Mouse (Mus musculus): ENCODE measurements around the gene Pou5f1. TPM values are rescaled to one million over a fixed set of nuclear protein-coding genes. Genes with fewer than 3 reads are reported as not detected.
A peak's percentile ranks its signal among the peaks of the same experiment; 100 is the strongest.

The Pou5f1 gene
- total RNA-seq, 2 experiments from 2014 or later: not detected

DNA sequence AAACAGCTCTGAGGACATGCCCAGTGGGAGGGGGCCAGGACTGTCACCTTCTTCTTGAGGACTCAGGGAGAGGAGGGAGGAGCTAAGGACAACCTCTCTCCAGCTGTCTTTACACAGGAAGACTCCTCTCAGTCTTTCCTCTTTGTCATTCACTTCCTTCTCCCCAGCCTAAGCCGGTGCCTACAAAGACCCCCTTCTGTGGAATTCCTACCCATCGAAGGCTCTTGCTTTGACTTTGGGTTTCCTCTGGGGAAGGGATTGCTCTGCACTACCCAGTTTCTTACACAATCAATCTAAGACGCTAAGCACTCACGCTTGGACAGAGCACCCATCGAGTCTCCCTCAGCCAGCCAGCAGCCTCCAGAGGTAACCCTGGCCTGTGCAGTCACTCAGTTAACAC lies 42.8 kb downstream of the Pou5f1 start:
- DNase-seq: no peak
- intact Hi-C loops (cut with DNase I): no loop called here

- intact Hi-C loops (cut with DNase I): no loop called here
These were observed 43.8 kb downstream of the Pou5f1 start for GRCm38 (mm10) chr17:35549437-35550142.

DNA sequence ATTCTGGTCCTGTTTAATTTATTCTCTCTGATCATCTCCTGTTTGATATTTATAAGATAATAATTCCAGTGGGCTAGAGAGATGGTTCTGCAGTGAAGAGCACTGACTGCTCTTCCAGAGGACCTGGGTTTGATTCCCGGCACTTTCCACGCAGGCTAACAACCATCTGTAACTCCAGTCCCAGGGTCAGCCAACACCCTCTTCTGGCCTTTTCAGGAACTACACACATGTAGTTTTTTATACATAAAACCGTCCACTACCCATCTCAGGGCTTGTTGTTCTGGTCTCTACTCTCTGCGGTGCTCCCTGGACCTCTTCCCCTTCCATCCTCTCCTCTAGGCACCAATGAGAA lies 44.3 kb downstream of the Pou5f1 start:
- intact Hi-C loops (cut with DNase I): no loop called here

More at GRCm38 (mm10) chr17:35549437-35550142, 43.8 kb downstream of the Pou5f1 start:
- peak; percentile 91 to 92 for DNase-seq

GRCm38 (mm10) chr17:35550871-35551270 lies 45.1 kb downstream of the Pou5f1 start:
- intact Hi-C loops (cut with DNase I): no loop called here
- DNase-seq: no peak

More for the DNA sequence above, 44.3 kb downstream of the Pou5f1 start:
- no peak for DNase-seq

GRCm38 (mm10) chr17:35551881-35552414 lies 46.1 kb downstream of the Pou5f1 start, which contains the start of gene Cdsn:
Gene Cdsn (plus strand): TSS chr17:35552128.
- DNase-seq: no peak
- intact Hi-C loops (cut with DNase I): no loop called here

DNA sequence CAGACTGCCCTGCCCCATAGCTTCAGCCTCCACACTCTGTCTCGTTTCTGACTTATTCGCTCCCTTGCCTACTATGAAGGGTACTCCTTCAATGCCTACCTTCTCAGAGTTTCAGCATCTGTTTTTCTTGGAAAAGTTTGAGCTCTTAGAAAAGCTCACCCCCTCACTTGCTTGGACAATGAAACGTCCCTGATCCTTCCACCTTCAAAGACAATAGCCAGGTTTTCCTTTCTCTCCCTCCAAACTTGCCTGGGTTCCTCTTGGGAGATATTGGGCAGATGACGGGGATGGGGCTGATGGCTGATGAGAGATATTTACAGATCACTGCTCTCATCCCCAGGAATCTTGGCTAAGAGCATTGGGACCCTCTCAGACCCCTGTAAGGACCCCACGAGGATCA lies 48.5 kb downstream of the Pou5f1 start:
- intact Hi-C loops (cut with DNase I): no loop called here

DNA sequence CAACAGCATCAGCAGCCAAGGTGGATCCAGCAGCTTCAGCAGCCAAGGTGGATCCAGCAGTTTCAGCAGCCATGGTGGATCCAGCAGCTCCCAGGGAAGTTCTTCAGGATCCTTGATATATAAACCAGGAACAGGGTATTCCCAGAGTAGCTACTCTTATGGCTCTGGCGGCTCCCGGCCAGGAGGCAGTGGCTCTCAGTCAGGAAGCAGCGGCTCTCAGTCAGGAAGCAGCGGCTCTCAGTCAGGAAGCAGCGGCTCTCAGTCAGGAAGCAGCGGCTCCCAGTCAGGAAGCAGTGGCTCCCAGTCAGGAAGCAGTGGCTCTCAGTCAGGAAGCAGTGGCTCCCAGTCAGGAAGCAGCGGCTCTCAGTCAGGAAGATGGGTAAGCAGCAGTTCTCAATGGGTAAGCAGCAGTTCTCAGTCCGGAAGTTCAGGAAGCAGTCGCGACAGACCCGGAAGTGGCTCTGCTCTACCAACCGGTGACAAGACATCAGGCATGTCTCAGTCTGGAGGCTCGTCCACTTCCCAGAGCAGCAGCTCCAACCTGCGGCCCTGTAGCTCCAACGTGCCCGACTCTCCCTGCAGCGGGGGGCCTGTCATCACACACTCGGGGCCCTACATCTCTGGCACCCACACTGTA lies 49.1 kb downstream of the Pou5f1 start:
- intact Hi-C loops (cut with DNase I): no loop called here
- DNase-seq: no peak

More for the DNA sequence above, 48.5 kb downstream of the Pou5f1 start:
- no peak for DNase-seq

- DNase-seq: no peak
- intact Hi-C loops (cut with DNase I): no loop called here
These were observed 50.5 kb downstream of the Pou5f1 start for GRCm38 (mm10) chr17:35556186-35556765.

- DNase-seq: peak; percentile 42 to 68
- intact Hi-C loops (cut with DNase I): no loop called here
These were observed 51.0 kb downstream of the Pou5f1 start for GRCm38 (mm10) chr17:35556812-35557211.

DNA sequence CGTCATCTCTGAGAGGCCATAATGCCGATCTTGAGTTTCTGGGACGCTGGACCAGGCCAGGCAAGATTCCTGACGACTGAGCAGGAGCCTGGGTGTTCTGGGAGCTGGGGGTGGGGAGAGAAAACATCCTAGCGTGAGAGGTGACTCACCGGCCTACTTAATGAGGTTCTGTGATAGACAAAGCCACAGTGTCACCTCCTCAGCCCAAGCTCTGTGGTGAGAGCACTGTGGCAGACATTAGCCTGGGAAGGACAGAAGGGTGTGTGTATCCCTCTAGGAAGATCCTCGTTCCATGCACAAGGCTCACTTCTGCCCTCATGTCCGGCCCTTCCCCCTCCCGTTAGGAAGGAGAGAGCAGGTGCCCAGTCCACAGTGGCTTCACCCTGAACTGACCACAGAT lies 51.5 kb downstream of the Pou5f1 start:
- DNase-seq: no peak
- intact Hi-C loops (cut with DNase I): no loop called here

- intact Hi-C loops (cut with DNase I): no loop called here
- DNase-seq: no peak
These were observed 52.4 kb downstream of the Pou5f1 start for GRCm38 (mm10) chr17:35558216-35558615.

Other genes with a start within 250 kb of the Pou5f1 start
- 10 to 100 TPM; 67.7 to 69.9 TPM for gene H2-D1, start 243.3 kb upstream of the Pou5f1 start, total RNA-seq (2021)
- 1 to 10 TPM in 1 of 2 experiments, under 1 TPM in 1; 0.55 to 1.1 TPM for gene H2-Q1, start 185.6 kb upstream of the Pou5f1 start, total RNA-seq (2021)
- 1 to 10 TPM in 1 of 2 experiments, under 1 TPM in 1; 0.89 to 1.2 TPM for gene H2-Q2, start 163.8 kb upstream of the Pou5f1 start, total RNA-seq (2021)
- 10 to 100 TPM in 1 of 2 experiments, 1 to 10 TPM in 1; 8.5 to 10.6 TPM for gene H2-Q4, start 126.4 kb upstream of the Pou5f1 start, total RNA-seq (2021)
- gene H2-Q6, start 81.2 kb upstream of the Pou5f1 start, total RNA-seq (2021): under 1 TPM; 0.25 to 0.38 TPM
- gene H2-Q7, start 66.9 kb upstream of the Pou5f1 start, total RNA-seq (2021): 1 to 10 TPM; 1.2 to 1.3 TPM
- gene H2-Q10, start 35.9 kb upstream of the Pou5f1 start, total RNA-seq (2021): under 1 TPM; 0.27 to 0.34 TPM
- gene Tcf19, start 10.8 kb downstream of the Pou5f1 start, total RNA-seq (2021): 10 to 100 TPM; 17.5 to 17.9 TPM
- gene Cchcr1, start 11.1 kb downstream of the Pou5f1 start, total RNA-seq (2021): 1 to 10 TPM; 5.1 to 5.2 TPM
- gene Psors1c2, start 27.2 kb downstream of the Pou5f1 start, total RNA-seq (2021): not detected
- gene Cdsn, start 46.1 kb downstream of the Pou5f1 start, total RNA-seq (2021): under 1 TPM; 0.14 to 0.15 TPM
- gene 2300002M23Rik, start 61.4 kb downstream of the Pou5f1 start, total RNA-seq (2021): not detected
- gene Sfta2, start 95.5 kb downstream of the Pou5f1 start, total RNA-seq (2021): not detected
- not detected for gene Gm9573, start 120.6 kb downstream of the Pou5f1 start, total RNA-seq (2021)
- not detected for gene Mucl3, start 137.7 kb downstream of the Pou5f1 start, total RNA-seq (2021)
- 10 to 100 TPM; 25.2 to 34.0 TPM for gene Vars2, start 161.6 kb downstream of the Pou5f1 start, total RNA-seq (2021)
- gene Gtf2h4, start 167.7 kb downstream of the Pou5f1 start, total RNA-seq (2021): 10 to 100 TPM; 15.5 to 18.7 TPM
- gene Ddr1, start 198.6 kb downstream of the Pou5f1 start, total RNA-seq (2021): 10 to 100 TPM; 56.8 to 66.6 TPM

Measured in heart, postnatal 10 days (tissue).